In the genomic region with DNA sequence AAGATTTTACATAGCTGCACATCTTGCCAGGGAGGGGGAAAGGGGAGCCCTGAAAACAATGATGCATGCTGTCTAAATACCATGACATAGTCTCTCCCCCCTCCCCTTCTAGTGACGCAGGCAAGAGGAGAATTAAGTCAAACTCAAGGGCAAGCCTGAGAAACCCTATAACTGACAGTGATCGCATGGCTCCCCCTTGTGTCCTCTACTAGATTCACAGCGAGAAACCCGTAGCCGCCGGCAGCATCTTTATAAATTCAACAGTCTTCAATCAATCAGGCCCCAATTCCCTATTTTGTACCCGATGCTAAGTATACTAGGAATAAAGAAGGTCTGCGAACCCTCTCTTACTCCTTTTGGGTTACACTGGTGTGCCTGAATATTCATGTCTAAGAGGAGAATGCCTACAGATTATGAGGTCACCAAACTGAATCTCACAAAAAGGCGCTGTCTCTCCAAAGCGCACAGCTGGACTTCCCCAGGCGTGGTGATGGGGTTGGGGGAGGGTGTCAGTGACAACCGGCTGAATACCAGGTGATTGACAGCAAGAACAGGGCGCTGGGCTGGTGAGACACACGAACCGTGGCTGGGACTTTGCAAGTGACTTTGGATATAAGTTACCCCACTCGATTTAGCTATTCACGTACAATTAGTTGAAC, we compare ENCODE assay signal across 7 mouse cellular contexts. TPM values are rescaled to one million over a fixed set of nuclear protein-coding genes. Genes with fewer than 3 reads are reported as not detected.
DNase-seq lines count a peak whose midpoint lies in the region; ATAC-seq and TF ChIP-seq lines count a peak whose summit lies in the region.

No protein-coding gene starts in this region.

- peak overlapping the region; percentile 14; the same call in 1 of the 2 replicates for H3K4me3 ChIP-seq in left cerebral cortex, adult 2 months

- peak; percentile 64 for ATAC-seq in megakaryocyte, adult 5-6 weeks (ENCODE audit: poor library complexity, severe bottlenecking)

- TF ChIP-seq CTCF in left cerebral cortex, adult 2 months (IDR thresholded peaks at IDR 0.05): peak; percentile 90

- peak overlapping the region; percentile 17; the same call in 1 of the 2 replicates for H3K27ac ChIP-seq in left cerebral cortex, adult 2 months

- intact Hi-C loops in left cerebral cortex, adult 2 months (cut with DNase I): loop anchor here (1.0 to 5.0 kb wide), 4 partner anchors 36 to 716 kb away; a partner anchor contains a TSS

- peak; percentile 56 to 60 for DNase-seq in adrenal gland, adult 18-20 months (ENCODE audit: low spot score in 2 of 2)
- peak; percentile 88 for DNase-seq in embryo, embryonic 10 days (ENCODE audit: low spot score)
- DNase-seq in gastrocnemius, postnatal 10 days: peak; percentile 55
- peak; percentile 94 for DNase-seq in induced T-regulatory cell, adult 2 months (ENCODE audit: low read depth)
- DNase-seq in left cerebral cortex, adult 2 months (ENCODE audit: extremely low spot score in 1 of 2, low spot score in 2 of 2): peak; percentile 63 to 67
- peak; percentile 80 to 83 for DNase-seq in right cerebral cortex, postnatal 10 days (ENCODE audit: low spot score in 2 of 2)

RNA-seq across cellular contexts. Expression of a gene that starts 1.3 kb away (rescaled TPM):
- 10 to 100 TPM; 24.9 to 31.9 TPM for total RNA-seq in adrenal gland, adult 18-20 months (2021)
- 10 to 100 TPM; 22.8 to 27.1 TPM for total RNA-seq in gastrocnemius, postnatal 10 days (2021)
- 10 to 100 TPM; 36.1 to 37.0 TPM for total RNA-seq in left cerebral cortex, adult 2 months (2021)
- total RNA-seq in megakaryocyte, adult 5-6 weeks (2015): 32.8 and 37.5 TPM in 2 replicates
- total RNA-seq in megakaryocyte, adult 5-6 weeks (2017): 36.0 and 39.4 TPM in 2 replicates

RNA-seq across cellular contexts. Expression of a gene that starts 16.8 kb away (rescaled TPM):
- total RNA-seq in adrenal gland, adult 18-20 months (2021): not detected
- under 1 TPM in 1 of 2 experiments, not detected in 1; 0.25 TPM for total RNA-seq in gastrocnemius, postnatal 10 days (2021)
- not detected for total RNA-seq in left cerebral cortex, adult 2 months (2021)
- total RNA-seq in megakaryocyte, adult 5-6 weeks (2015): not detected in 2 replicates
- total RNA-seq in megakaryocyte, adult 5-6 weeks (2017): not detected in 2 replicates

RNA-seq across cellular contexts. Expression of a gene that starts 20.5 kb away (rescaled TPM):
- 10 to 100 TPM; 96.4 to 98.4 TPM for total RNA-seq in adrenal gland, adult 18-20 months (2021)
- 100 to 1,000 TPM in 1 of 2 experiments, 10 to 100 TPM in 1; 99.2 to 103 TPM for total RNA-seq in gastrocnemius, postnatal 10 days (2021)
- total RNA-seq in left cerebral cortex, adult 2 months (2021): 100 to 1,000 TPM; 119 to 123 TPM
- 20.3 and 29.8 TPM in 2 replicates for total RNA-seq in megakaryocyte, adult 5-6 weeks (2015)
- 16.9 and 21.4 TPM in 2 replicates for total RNA-seq in megakaryocyte, adult 5-6 weeks (2017)

Comparison
In these comparisons a context has a peak if more than half of its experiments do, and no peak if none do; other contexts are left out.
1. Peak in every context shown above with its lines: DNase-seq, ATAC-seq, H3K4me3 ChIP-seq and H3K27ac ChIP-seq.